In the genomic region with DNA sequence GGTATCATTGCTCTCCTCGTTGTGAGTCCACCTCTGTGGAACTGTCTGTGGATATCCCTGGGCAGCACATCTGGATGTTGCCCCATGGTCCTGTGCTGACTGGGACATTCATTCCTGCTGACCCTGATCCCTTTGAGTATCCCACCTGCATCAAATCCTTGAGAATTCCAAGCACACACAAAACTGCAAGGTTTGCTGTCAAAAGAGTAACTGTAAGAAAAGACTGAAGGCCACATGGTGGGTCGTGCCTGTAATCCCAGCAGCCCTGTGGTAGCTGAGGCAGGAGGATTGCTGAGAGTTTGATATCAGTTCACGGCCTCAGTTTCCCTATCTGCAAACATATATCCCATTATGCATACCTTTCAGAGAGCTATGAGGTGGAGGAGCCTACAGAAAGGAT, we compare ENCODE assay signal across 34 mouse cellular contexts.
"Had no signal": no experiment of that assay in that cellular context is flagged by ENCODE, and none has a peak within 500 bp of the region (broad histone marks: within the 10 kb centered on the region; RNA-seq: fewer than 3 reads in every experiment).

No protein-coding gene starts in this region.

- H3K36me3 ChIP-seq: heart, embryonic 10.5 days; heart, embryonic 12.5 days; heart, embryonic 13.5 days; heart, embryonic 15.5 days; hindbrain, embryonic 10.5 days; hindbrain, embryonic 13.5 days; hindbrain, embryonic 15.5 days; intestine, embryonic 15.5 days; kidney, embryonic 15.5 days had no signal

- ATAC-seq: hindbrain, embryonic 16.5 days; hindbrain, postnatal 0 days; inflammation-experienced regulatory T-cells, adult 6 months; intestine, embryonic 15.5 days; intestine, embryonic 16.5 days; intestine, postnatal 0 days had no signal

- H3K4me2 ChIP-seq: heart, embryonic 11.5 days; heart, embryonic 12.5 days; heart, embryonic 13.5 days; heart, embryonic 15.5 days; hindbrain, embryonic 13.5 days; hindbrain, embryonic 15.5 days; intestine, embryonic 15.5 days had no signal

- DNase-seq: heart, postnatal 10 days; heart, postnatal 14 days; heart, postnatal 36 days; heart, postnatal 4 days; kidney, adult 11 months; kidney, adult 18-20 months; kidney, adult 2 months; kidney, adult 8-10 months; kidney, adult 9 months; kidney, postnatal 10 days; kidney, postnatal 14 days; kidney, postnatal 25 days; kidney, postnatal 36 days; kidney, postnatal 4 days; layer of hippocampus, adult 9-11 months; layer of hippocampus, postnatal 36 days had no signal

- H3K27me3 ChIP-seq: heart, embryonic 12.5 days; heart, embryonic 13.5 days; heart, embryonic 15.5 days; hindbrain, embryonic 13.5 days; hindbrain, embryonic 15.5 days; intestine, embryonic 15.5 days; kidney, embryonic 15.5 days had no signal

- H3K9me3 ChIP-seq: heart, embryonic 10.5 days; heart, embryonic 12.5 days; heart, embryonic 13.5 days; heart, embryonic 15.5 days; hindbrain, embryonic 13.5 days; hindbrain, embryonic 15.5 days; intestine, embryonic 15.5 days; kidney, embryonic 15.5 days had no signal

- H3K9ac ChIP-seq: heart, embryonic 12.5 days; heart, embryonic 13.5 days; heart, embryonic 15.5 days; hindbrain, embryonic 13.5 days; hindbrain, embryonic 15.5 days; intestine, embryonic 15.5 days; kidney, embryonic 15.5 days had no signal

- H3K27ac ChIP-seq: heart, embryonic 10.5 days; heart, embryonic 13.5 days; heart, embryonic 15.5 days; hindbrain, embryonic 10.5 days; hindbrain, embryonic 15.5 days; hindbrain, postnatal 0 days; intestine, embryonic 15.5 days; kidney, postnatal 0 days; layer of hippocampus, adult 2 months; left cerebral cortex, adult 2 months had no signal

- H3K4me3 ChIP-seq: heart, embryonic 10.5 days; heart, embryonic 12.5 days; heart, embryonic 13.5 days; heart, embryonic 15.5 days; hindbrain, embryonic 10.5 days; hindbrain, embryonic 13.5 days; hindbrain, embryonic 15.5 days; intestine, embryonic 15.5 days; kidney, embryonic 15.5 days; layer of hippocampus, adult 2 months; left cerebral cortex, adult 2 months had no signal
